Mouse (Mus musculus): ENCODE results near the gene Ssu72. TPM values are rescaled to one million over a fixed set of nuclear protein-coding genes. Genes with fewer than 3 reads are reported as not detected.
A peak's percentile ranks its signal among the peaks of the same experiment; 100 is the strongest.
"Not testable (repeated sequence)": the region's sequence is repeated elsewhere in the genome, so short reads cannot be mapped to it uniquely, and the experiment has no call there.

The Ssu72 gene
- 147 and 155 TPM in 2 replicates for polyA plus RNA-seq (2014; fragmentation: Nextera tagmentation; extraction: Ambion mirVana)

DNA sequence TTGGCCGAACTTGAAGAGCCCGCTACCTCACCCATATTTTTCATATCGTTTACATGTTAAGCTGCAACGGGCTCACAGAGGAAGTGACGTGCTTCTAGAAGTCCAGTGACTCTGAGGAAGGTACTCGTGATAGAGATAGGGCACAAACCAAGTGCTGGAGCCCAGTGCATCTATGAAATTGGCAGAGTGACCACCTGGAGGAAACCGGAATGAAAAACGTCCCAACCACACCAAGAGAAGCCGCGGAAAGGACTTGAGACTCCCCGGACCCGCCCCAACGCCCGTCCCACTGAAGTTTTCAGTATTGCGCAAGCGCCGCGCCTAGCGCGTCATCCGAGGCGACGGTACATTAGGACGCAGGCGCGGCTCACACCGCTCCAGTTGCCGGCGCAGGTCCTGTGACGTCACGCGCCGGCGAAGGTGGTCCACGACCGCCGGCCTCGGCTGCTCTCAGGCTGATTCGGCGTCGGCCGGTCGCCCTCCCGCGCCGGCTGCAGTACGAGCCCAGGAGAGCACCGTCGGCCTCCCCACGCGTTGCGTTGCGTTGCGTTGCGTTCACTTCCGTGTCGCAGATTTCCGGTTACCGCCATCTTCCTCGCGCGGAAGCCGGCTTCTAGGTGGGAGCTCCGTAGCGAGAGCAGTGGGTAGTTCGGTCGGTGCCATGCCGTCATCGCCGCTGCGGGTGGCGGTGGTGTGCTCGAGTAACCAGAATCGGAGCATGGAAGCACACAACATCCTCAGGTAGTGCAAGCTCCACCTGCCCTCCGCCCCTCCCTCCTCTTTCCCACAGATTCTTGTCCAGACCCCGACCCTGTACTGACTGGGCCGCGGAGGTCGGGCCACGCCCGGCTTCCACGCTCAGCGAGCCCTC is at the start of gene Ssu72:
Gene Ssu72, plus strand, starts transcription at position 80 of the 871 bp plus-strand sequence.
- H3K9me3 ChIP-seq (ENCODE audit: control insufficient read depth, low read length) = no peaks in the 10 kb centered on the region
- H3K4me2 ChIP-seq = peak within 1 kb of the TSS; percentile 72
- H3K36me3 ChIP-seq (ENCODE audit: control insufficient read depth, insufficient read depth, low read length) = no peaks in the 10 kb centered on the region
- peak within 1 kb of the TSS; percentile 96 for H3K4me3 ChIP-seq (ENCODE audit: low read depth, low read length)
- H3K27me3 ChIP-seq (ENCODE audit: control insufficient read depth, insufficient read depth, low read length) = no peaks in the 10 kb centered on the region
- H3K27ac ChIP-seq (ENCODE audit: low read depth, low read length) = peak within 1 kb of the TSS; percentile 87
- ATAC-seq (ENCODE audit: low FRiP score) = peak; percentile 96
- peak; percentile 100 for DNase-seq (ENCODE audit: low spot score, missing footprints)
- H3K9ac ChIP-seq (ENCODE audit: low read length) = peak within 1 kb of the TSS; percentile 94
- WGBS = under 1% methylated on average over 81 of the region's 83 CpGs
- H3K4me1 ChIP-seq (ENCODE audit: control insufficient read depth, insufficient read depth, low read length) = peaks cover 7% of the 10 kb centered on the region

DNA sequence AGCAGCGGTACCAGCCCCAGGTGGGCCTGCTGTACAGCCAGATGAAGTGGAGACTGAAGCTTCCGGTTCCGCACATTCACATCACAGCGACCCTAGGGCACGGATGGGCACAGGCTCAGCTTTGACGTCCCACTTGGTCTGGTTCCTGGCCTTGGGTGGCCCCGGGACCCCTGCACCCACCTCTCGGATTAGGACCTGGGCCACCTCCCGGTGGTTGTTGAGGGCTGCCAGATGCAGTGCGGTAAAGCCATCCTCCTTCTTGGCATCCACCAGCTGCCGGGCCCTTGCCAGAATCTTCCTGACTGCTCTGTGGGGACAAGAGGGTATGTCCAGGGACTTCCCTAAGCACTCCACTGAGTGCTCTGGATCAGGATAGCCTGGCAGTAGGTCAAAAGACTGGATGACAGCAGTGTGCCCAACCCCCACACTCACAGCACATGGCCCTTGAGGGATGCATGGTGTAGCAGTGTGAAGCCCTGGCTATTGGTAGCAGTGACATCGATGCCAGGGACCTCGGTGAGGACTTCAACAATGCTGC is 48.3 kb upstream of the Ssu72 start:
- DNase-seq (ENCODE audit: low spot score, missing footprints) (no peak), ATAC-seq (ENCODE audit: low FRiP score) (no peak)
- H3K27me3 ChIP-seq (ENCODE audit: control insufficient read depth, insufficient read depth, low read length) = peaks cover 50% of the 10 kb centered on the region
- no peak overlapping the region for H3K4me3 ChIP-seq (ENCODE audit: low read depth, low read length)
- no peak overlapping the region for H3K4me2 ChIP-seq
- H3K27ac ChIP-seq (ENCODE audit: low read depth, low read length) = no peak overlapping the region
- H3K4me1 ChIP-seq (ENCODE audit: control insufficient read depth, insufficient read depth, low read length) = peaks cover 23% of the 10 kb centered on the region
- H3K36me3 ChIP-seq (ENCODE audit: control insufficient read depth, insufficient read depth, low read length) = peaks cover under 1% of the 10 kb centered on the region; the same call in 1 of the 2 replicates
- 92% methylated on average over 13 of the region's 13 CpGs for WGBS
- H3K9ac ChIP-seq (ENCODE audit: low read length) = no peak overlapping the region
- H3K9me3 ChIP-seq (ENCODE audit: control insufficient read depth, low read length) = no peaks in the 10 kb centered on the region

DNA sequence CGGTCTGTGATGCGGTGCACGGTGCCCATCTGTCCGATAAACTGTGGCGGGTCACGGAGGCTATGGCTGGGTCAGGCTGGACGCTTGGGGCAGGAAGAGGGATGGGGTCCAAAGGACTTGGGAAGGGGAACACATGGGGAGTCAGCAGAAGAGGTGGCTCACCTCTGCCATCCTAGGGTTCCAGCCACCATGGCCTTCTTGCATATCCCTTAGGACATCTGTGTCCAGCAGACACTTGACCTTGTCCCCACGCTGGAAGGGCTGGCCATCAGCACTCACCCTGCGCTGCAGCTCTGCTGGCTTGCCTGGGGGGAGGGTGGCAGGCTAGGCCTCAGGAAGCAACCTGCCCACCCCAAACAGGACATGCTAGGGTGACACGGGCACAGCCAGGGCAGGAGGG is 45.6 kb upstream of the Ssu72 start:
- DNase-seq (ENCODE audit: low spot score, missing footprints) (no peak), ATAC-seq (ENCODE audit: low FRiP score) (no peak)
- H3K27me3 ChIP-seq (ENCODE audit: control insufficient read depth, insufficient read depth, low read length) = peaks cover 24% of the 10 kb centered on the region
- H3K4me3 ChIP-seq (ENCODE audit: low read depth, low read length) = no peak overlapping the region
- no peak overlapping the region for H3K4me2 ChIP-seq
- H3K27ac ChIP-seq (ENCODE audit: low read depth, low read length) = no peak overlapping the region
- no peaks in the 10 kb centered on the region for H3K9me3 ChIP-seq (ENCODE audit: control insufficient read depth, low read length)
- 92% methylated on average over 8 of the region's 10 CpGs for WGBS
- H3K9ac ChIP-seq (ENCODE audit: low read length) = no peak overlapping the region
- no peaks in the 10 kb centered on the region for H3K36me3 ChIP-seq (ENCODE audit: control insufficient read depth, insufficient read depth, low read length)
- H3K4me1 ChIP-seq (ENCODE audit: control insufficient read depth, insufficient read depth, low read length) = peaks cover 10% of the 10 kb centered on the region

DNA sequence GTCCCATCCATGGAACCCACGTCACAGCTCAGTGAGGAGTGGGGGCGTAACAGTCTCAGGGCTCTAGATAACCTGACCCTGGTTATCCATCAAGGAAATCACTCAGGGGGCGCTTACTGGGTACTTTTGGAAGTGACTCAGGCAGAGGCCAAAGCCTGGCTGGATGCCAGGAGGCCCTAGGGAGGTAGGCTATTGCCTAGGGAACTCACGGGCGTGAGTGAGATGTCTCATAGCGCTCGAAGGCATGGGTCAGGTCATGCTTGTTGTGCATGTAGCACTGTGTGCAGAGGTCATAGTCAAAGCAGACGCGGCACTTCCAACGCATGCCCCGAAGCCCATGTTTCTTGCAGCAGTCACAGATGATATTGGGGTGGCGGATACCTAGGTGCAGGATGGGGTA is 44.0 kb upstream of the Ssu72 start:
- no peak overlapping the region for H3K4me2 ChIP-seq
- H3K4me1 ChIP-seq (ENCODE audit: control insufficient read depth, insufficient read depth, low read length) = no peaks in the 10 kb centered on the region
- H3K9me3 ChIP-seq (ENCODE audit: control insufficient read depth, low read length) = no peaks in the 10 kb centered on the region
- DNase-seq (ENCODE audit: low spot score, missing footprints) (no peak), ATAC-seq (ENCODE audit: low FRiP score) (no peak)
- H3K27me3 ChIP-seq (ENCODE audit: control insufficient read depth, insufficient read depth, low read length) = peaks cover 7% of the 10 kb centered on the region
- no peak overlapping the region for H3K27ac ChIP-seq (ENCODE audit: low read depth, low read length)
- no peak overlapping the region for H3K4me3 ChIP-seq (ENCODE audit: low read depth, low read length)
- no peaks in the 10 kb centered on the region for H3K36me3 ChIP-seq (ENCODE audit: control insufficient read depth, insufficient read depth, low read length)
- no peak overlapping the region for H3K9ac ChIP-seq (ENCODE audit: low read length)
- WGBS = 90% methylated on average over 12 of the region's 12 CpGs

DNA sequence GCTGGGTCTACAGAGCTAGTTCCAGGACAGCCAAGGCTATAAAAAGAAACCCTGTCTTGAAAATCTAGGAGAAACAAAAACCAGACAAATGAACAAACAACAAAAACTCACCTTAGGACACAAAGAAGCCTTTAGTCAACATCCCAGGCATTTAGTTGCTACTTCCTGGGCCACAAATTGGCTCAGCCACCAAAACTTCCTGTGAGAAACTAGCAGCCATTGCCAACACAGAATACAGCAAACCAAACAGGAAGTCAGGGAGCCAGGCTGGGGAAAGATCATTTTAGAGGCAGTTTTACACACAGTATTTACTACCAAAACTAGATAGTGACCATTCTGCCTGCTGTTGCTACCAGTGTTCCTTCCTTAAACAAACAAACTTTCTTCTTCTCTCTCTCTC is 37.7 kb upstream of the Ssu72 start:
- Histone ChIP-seq H3K9ac (ENCODE audit: low read length) (no peak overlapping the region), H3K27me3 (ENCODE audit: control insufficient read depth, insufficient read depth, low read length) (no peaks in the 10 kb centered on the region), H3K4me3 (ENCODE audit: low read depth, low read length) (no peak overlapping the region), H3K27ac (ENCODE audit: low read depth, low read length) (no peak overlapping the region), H3K36me3 (ENCODE audit: control insufficient read depth, insufficient read depth, low read length) (no peaks in the 10 kb centered on the region), H3K4me1 (ENCODE audit: control insufficient read depth, insufficient read depth, low read length) (peaks cover 6% of the 10 kb centered on the region; the same call in 1 of the 2 replicates), H3K9me3 (ENCODE audit: control insufficient read depth, low read length) (no peaks in the 10 kb centered on the region), H3K4me2 (no peak overlapping the region)
- DNase-seq (ENCODE audit: low spot score, missing footprints) = no peak
- no peak for ATAC-seq (ENCODE audit: low FRiP score)

- peak within 1 kb of the TSS; percentile 84 for H3K4me2 ChIP-seq
- H3K9ac ChIP-seq (ENCODE audit: low read length) = peak within 1 kb of the TSS; percentile 78
- H3K27ac ChIP-seq (ENCODE audit: low read depth, low read length) = peak within 1 kb of the TSS; percentile 55; the same call in 1 of the 2 replicates
- peaks cover 6% of the 10 kb centered on the region; the same call in 1 of the 2 replicates for H3K4me1 ChIP-seq (ENCODE audit: control insufficient read depth, insufficient read depth, low read length)
- peak within 1 kb of the TSS; percentile 79 for H3K4me3 ChIP-seq (ENCODE audit: low read depth, low read length)
- H3K36me3 ChIP-seq (ENCODE audit: control insufficient read depth, insufficient read depth, low read length) = no peaks in the 10 kb centered on the region
- peak; percentile 99 for DNase-seq (ENCODE audit: low spot score, missing footprints)
- no peaks in the 10 kb centered on the region for H3K27me3 ChIP-seq (ENCODE audit: control insufficient read depth, insufficient read depth, low read length)
- 1% methylated on average over 73 of the region's 73 CpGs for WGBS
- ATAC-seq (ENCODE audit: low FRiP score) = peak; percentile 99
- no peaks in the 10 kb centered on the region for H3K9me3 ChIP-seq (ENCODE audit: control insufficient read depth, low read length)
Measured at GRCm38 (mm10) chr4:155668689-155669597, 35.7 kb upstream of the Ssu72 start, which contains the start of gene Mib2. Mib2 (minus strand) TSS chr4:155669198.

GRCm38 (mm10) chr4:155669598-155670075 is 35.0 kb upstream of the Ssu72 start:
- no peak; the same call in 1 of the 2 replicates for ATAC-seq (ENCODE audit: low FRiP score)

GRCm38 (mm10) chr4:155670236-155670635 is 34.4 kb upstream of the Ssu72 start:
- not testable (repeated sequence) for H3K4me1 ChIP-seq (ENCODE audit: control insufficient read depth, insufficient read depth, low read length); ATAC-seq (ENCODE audit: low FRiP score); H3K9ac ChIP-seq (ENCODE audit: low read length); H3K4me2 ChIP-seq; DNase-seq (ENCODE audit: low spot score, missing footprints); H3K27me3 ChIP-seq (ENCODE audit: control insufficient read depth, insufficient read depth, low read length); H3K27ac ChIP-seq (ENCODE audit: low read depth, low read length); H3K4me3 ChIP-seq (ENCODE audit: low read depth, low read length); H3K9me3 ChIP-seq (ENCODE audit: control insufficient read depth, low read length); H3K36me3 ChIP-seq (ENCODE audit: control insufficient read depth, insufficient read depth, low read length)
- WGBS = 46% methylated on average over 4 of the region's 4 CpGs

More at GRCm38 (mm10) chr4:155669598-155670075, 35.0 kb upstream of the Ssu72 start:
- H3K4me1 ChIP-seq (ENCODE audit: control insufficient read depth, insufficient read depth, low read length) = peaks cover 6% of the 10 kb centered on the region; the same call in 1 of the 2 replicates
- peak overlapping the region; percentile 78; the same call in 1 of the 2 replicates for H3K9ac ChIP-seq (ENCODE audit: low read length)
- no peaks in the 10 kb centered on the region for H3K9me3 ChIP-seq (ENCODE audit: control insufficient read depth, low read length)
- H3K4me2 ChIP-seq = peak overlapping the region; percentile 84
- WGBS = 2% methylated on average over 8 of the region's 8 CpGs
- peak overlapping the region; percentile 79 for H3K4me3 ChIP-seq (ENCODE audit: low read depth, low read length)
- H3K27ac ChIP-seq (ENCODE audit: low read depth, low read length) = no peak overlapping the region
- H3K27me3 ChIP-seq (ENCODE audit: control insufficient read depth, insufficient read depth, low read length) = no peaks in the 10 kb centered on the region
- H3K36me3 ChIP-seq (ENCODE audit: control insufficient read depth, insufficient read depth, low read length) = no peaks in the 10 kb centered on the region
- no peak for DNase-seq (ENCODE audit: low spot score, missing footprints)

Data from midbrain, embryonic 11.5 days (tissue).